Mouse (Mus musculus) urinary bladder, postnatal 0 days (tissue): ENCODE data around the gene Olfr893. TPM values are rescaled to one million over a fixed set of nuclear protein-coding genes. Genes with fewer than 3 reads are reported as not detected.

Experiments
- polyA plus RNA-seq: library from polyadenylated mRNA; unstranded; fragments of >200 nt; fragmentation: Nextera tagmentation; extraction: Ambion mirVana; gene quantifications from 2 replicates; pipeline ENCODE4 v1.2.1, GENCODE M21; 2015

Olfr893 gene
- polyA plus RNA-seq = 0.13 and 0.17 TPM in 2 replicates

GRCm38 (mm10) chr9:38208065-38208464 is at the start of gene Olfr893:
Gene Olfr893, plus strand, starts transcription at chr9:38208365.

GRCm38 (mm10) chr9:38180721-38181120 is 27.4 kb upstream of the Olfr893 start, which contains the start of gene Olfr891:
Gene Olfr891, minus strand, starts transcription at chr9:38180821.

GRCm38 (mm10) chr9:38217755-38218154 is 9.6 kb downstream of the Olfr893 start, which contains the start of gene Olfr894:
Gene Olfr894, plus strand, starts transcription at chr9:38218055.

GRCm38 (mm10) chr9:38252474-38252873 is 44.3 kb downstream of the Olfr893 start, which contains the start of gene Olfr143:
Gene Olfr143, plus strand, starts transcription at chr9:38252774.

Other genes starting within 250 kb of the Olfr893 start
- gene Olfr881, start 216.5 kb upstream of the Olfr893 start, polyA plus RNA-seq = not detected in 2 replicates
- gene Olfr883, start 182.6 kb upstream of the Olfr893 start, polyA plus RNA-seq = not detected in 2 replicates
- gene Olfr884, start 161.8 kb upstream of the Olfr893 start, polyA plus RNA-seq = not detected in 2 replicates
- gene Olfr885, start 147.0 kb upstream of the Olfr893 start, polyA plus RNA-seq = not detected in 2 replicates
- gene Olfr887, start 124.3 kb upstream of the Olfr893 start, polyA plus RNA-seq = not detected in 2 replicates
- gene Olfr888, start 100.2 kb upstream of the Olfr893 start, polyA plus RNA-seq = not detected in 2 replicates
- gene Olfr889, start 93.2 kb upstream of the Olfr893 start, polyA plus RNA-seq = 0.02 TPM in 2 replicates
- 0.04 TPM in 1 of 2 replicates, not detected in the other for gene Olfr890, start 65.8 kb upstream of the Olfr893 start, polyA plus RNA-seq
- gene Olfr891, start 27.5 kb upstream of the Olfr893 start, polyA plus RNA-seq = not detected in 2 replicates
- not detected in 2 replicates for gene Olfr894, start 9.7 kb downstream of the Olfr893 start, polyA plus RNA-seq
- gene Olfr143, start 44.4 kb downstream of the Olfr893 start, polyA plus RNA-seq = not detected in 2 replicates
- not detected in 2 replicates for gene Olfr895, start 59.5 kb downstream of the Olfr893 start, polyA plus RNA-seq
- not detected in 2 replicates for gene Olfr896-ps1, start 82.7 kb downstream of the Olfr893 start, polyA plus RNA-seq
- not detected in 2 replicates for gene Olfr25, start 120.7 kb downstream of the Olfr893 start, polyA plus RNA-seq
- gene Olfr898, start 140.0 kb downstream of the Olfr893 start, polyA plus RNA-seq = not detected in 2 replicates
- gene Olfr250, start 158.5 kb downstream of the Olfr893 start, polyA plus RNA-seq = not detected in 2 replicates
- not detected in 2 replicates for gene Olfr251, start 168.7 kb downstream of the Olfr893 start, polyA plus RNA-seq
- not detected in 2 replicates for gene Olfr147, start 193.3 kb downstream of the Olfr893 start, polyA plus RNA-seq
- not detected in 2 replicates for gene Olfr901, start 221.1 kb downstream of the Olfr893 start, polyA plus RNA-seq
- gene Olfr902, start 239.3 kb downstream of the Olfr893 start, polyA plus RNA-seq = not detected in 2 replicates